Mouse (Mus musculus) midbrain, embryonic 13.5 days (tissue): ENCODE measurements around the gene Gpank1. TPM values are rescaled to one million over a fixed set of nuclear protein-coding genes. Genes with fewer than 3 reads are reported as not detected.
"Not testable (repeated sequence)": the region's sequence is repeated elsewhere in the genome, so short reads cannot be mapped to it uniquely, and the experiment has no call there.

Experiments used
- ATAC-seq: fragments of 200-750 bp; cut with Nextera tagmentation; 2 replicates; pipeline ENCODE4 v1.8.0; 2017; ENCODE audit warnings: mild to moderate bottlenecking, moderate TSS enrichment, moderate library complexity
- H3K27ac ChIP-seq: fragments of 300-500 bp; sonication (generic); 2 replicates; pipeline ENCODE4 v1.5.1; 2015; ENCODE audit warnings: inconsistent platforms, mild to moderate bottlenecking, moderate library complexity
- H3K27me3 ChIP-seq: fragments of 300-500 bp; sonication (generic); 2 replicates; pipeline ENCODE4 v1.6.1; 2015; ENCODE audit warnings: mild to moderate bottlenecking, inconsistent platforms
- H3K36me3 ChIP-seq: fragments of 300-500 bp; sonication (generic); 2 replicates; pipeline ENCODE4 v1.6.1; 2015; ENCODE audit warnings: mild to moderate bottlenecking, inconsistent platforms
- H3K4me1 ChIP-seq: fragments of 300-500 bp; sonication (generic); replicated peaks from 2 replicates; pipeline ENCODE4 v1.6.1; 2015; ENCODE audit warnings: inconsistent platforms
- H3K4me2 ChIP-seq: fragments of 300-500 bp; sonication (generic); replicated peaks from 2 replicates; pipeline ENCODE4 v1.6.1; 2015; ENCODE audit warnings: moderate library complexity, mild to moderate bottlenecking, inconsistent platforms
- H3K4me3 ChIP-seq: fragments of 300-500 bp; sonication (generic); replicated peaks from 2 replicates; pipeline ENCODE4 v1.5.1; 2015; ENCODE audit warnings: mild to moderate bottlenecking, inconsistent platforms
- H3K9ac ChIP-seq: fragments of 300-500 bp; sonication (generic); replicated peaks from 2 replicates; pipeline ENCODE4 v1.6.1; 2015; ENCODE audit warnings: mild to moderate bottlenecking, inconsistent platforms
- H3K9me3 ChIP-seq: fragments of 300-500 bp; sonication (generic); 2 replicates; pipeline ENCODE4 v1.6.1; 2016; ENCODE audit warnings: mild to moderate bottlenecking, inconsistent platforms
- WGBS: fragments of 180-500 bp; shearing (Covaris S2); methylation state at CpG from one replicate; pipeline ENCODE4 v1.1.7; 2015; 5-methylcytosine and 5-hydroxymethylcytosine counted together
- polyA plus RNA-seq: library from polyadenylated mRNA; unstranded; fragments of >200 nt; fragmentation: Nextera tagmentation; extraction: Ambion mirVana; gene quantifications from 2 replicates; pipeline ENCODE4 v1.2.1, GENCODE M21; 2015

The Gpank1 gene
- polyA plus RNA-seq, 1 experiment from 2014 or later = 30.4 TPM

- no peak overlapping the region for H3K27ac ChIP-seq
- H3K4me3 ChIP-seq = no peak overlapping the region
- no peak overlapping the region for H3K4me2 ChIP-seq
- ATAC-seq = no peak
- peaks cover 58% of the 10 kb centered on the region for H3K36me3 ChIP-seq
- H3K27me3 ChIP-seq = no peaks in the 10 kb centered on the region
- H3K9me3 ChIP-seq = no peaks in the 10 kb centered on the region
- H3K9ac ChIP-seq = no peak overlapping the region
- 76% methylated on average over 6 of the region's 6 CpGs for WGBS
- H3K4me1 ChIP-seq = peaks cover 7% of the 10 kb centered on the region
Measured at GRCm38 (mm10) chr17:35103221-35103690, 18.0 kb upstream of the Gpank1 start.

GRCm38 (mm10) chr17:35104079-35104478 lies 17.2 kb upstream of the Gpank1 start:
- H3K4me2 ChIP-seq = no peak overlapping the region
- H3K36me3 ChIP-seq = peaks cover 50% of the 10 kb centered on the region
- H3K9ac ChIP-seq = no peak overlapping the region
- no peak overlapping the region for H3K27ac ChIP-seq
- no peak for ATAC-seq
- WGBS = 92% methylated on average over 7 of the region's 7 CpGs
- no peak overlapping the region for H3K4me3 ChIP-seq
- H3K4me1 ChIP-seq = peaks cover 7% of the 10 kb centered on the region
- no peaks in the 10 kb centered on the region for H3K27me3 ChIP-seq
- no peaks in the 10 kb centered on the region for H3K9me3 ChIP-seq

DNA sequence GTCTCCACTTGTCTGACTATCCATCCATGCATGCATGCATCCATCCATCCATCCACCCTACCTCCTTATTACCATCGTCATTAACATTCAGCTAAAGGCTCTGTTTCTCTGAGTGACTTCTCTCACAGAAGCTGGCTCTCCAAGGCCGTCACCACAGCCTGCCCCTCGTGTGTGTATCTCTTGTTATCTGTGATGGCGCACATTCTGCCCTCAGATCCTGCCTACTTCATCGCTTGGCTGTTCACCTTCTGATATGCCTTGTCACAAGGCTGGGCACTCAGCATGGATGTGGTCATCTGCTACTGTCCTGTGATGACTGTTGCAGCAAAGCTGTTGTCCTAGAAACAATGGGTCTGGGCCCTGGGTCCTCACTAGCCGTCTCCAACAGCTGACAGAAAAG lies 16.5 kb upstream of the Gpank1 start:
- Histone ChIP-seq H3K4me3 (no peak overlapping the region), H3K27me3 (no peaks in the 10 kb centered on the region), H3K4me2 (no peak overlapping the region), H3K9ac (0 out of 2 replicates have a peak overlapping the region, but pooled peaks have one; percentile 8), H3K27ac (no peak overlapping the region), H3K9me3 (no peaks in the 10 kb centered on the region), H3K4me1 (peaks cover 7% of the 10 kb centered on the region), H3K36me3 (peaks cover 43% of the 10 kb centered on the region)
- no peak for ATAC-seq
- WGBS = 69% methylated on average over 6 of the region's 6 CpGs

- H3K4me3 ChIP-seq = 0 out of 2 replicates have a peak overlapping the region, but pooled peaks have one; percentile 13
- H3K36me3 ChIP-seq = peaks cover 32% of the 10 kb centered on the region
- peak overlapping the region; percentile 40 for H3K27ac ChIP-seq
- H3K4me1 ChIP-seq = peaks cover 7% of the 10 kb centered on the region
- H3K9me3 ChIP-seq = no peaks in the 10 kb centered on the region
- H3K4me2 ChIP-seq = peak overlapping the region; percentile 41
- 19% methylated on average over 13 of the region's 13 CpGs for WGBS
- ATAC-seq = peak; percentile 35
- H3K9ac ChIP-seq = peak overlapping the region; percentile 61
- H3K27me3 ChIP-seq = no peaks in the 10 kb centered on the region
Measured at GRCm38 (mm10) chr17:35105740-35106389, 15.4 kb upstream of the Gpank1 start.

GRCm38 (mm10) chr17:35106522-35106921 lies 14.7 kb upstream of the Gpank1 start:
- peaks cover 25% of the 10 kb centered on the region for H3K36me3 ChIP-seq
- WGBS = 67% methylated on average over 3 of the region's 3 CpGs
- peaks cover 7% of the 10 kb centered on the region for H3K4me1 ChIP-seq
- ATAC-seq = peak; percentile 24; the same call in 1 of the 2 replicates
- no peaks in the 10 kb centered on the region for H3K27me3 ChIP-seq
- no peaks in the 10 kb centered on the region for H3K9me3 ChIP-seq
- no peak overlapping the region for H3K4me3 ChIP-seq
- peak overlapping the region; percentile 40 for H3K27ac ChIP-seq
- H3K4me2 ChIP-seq = no peak overlapping the region
- H3K9ac ChIP-seq = no peak overlapping the region; the same call in 1 of the 2 replicates

DNA sequence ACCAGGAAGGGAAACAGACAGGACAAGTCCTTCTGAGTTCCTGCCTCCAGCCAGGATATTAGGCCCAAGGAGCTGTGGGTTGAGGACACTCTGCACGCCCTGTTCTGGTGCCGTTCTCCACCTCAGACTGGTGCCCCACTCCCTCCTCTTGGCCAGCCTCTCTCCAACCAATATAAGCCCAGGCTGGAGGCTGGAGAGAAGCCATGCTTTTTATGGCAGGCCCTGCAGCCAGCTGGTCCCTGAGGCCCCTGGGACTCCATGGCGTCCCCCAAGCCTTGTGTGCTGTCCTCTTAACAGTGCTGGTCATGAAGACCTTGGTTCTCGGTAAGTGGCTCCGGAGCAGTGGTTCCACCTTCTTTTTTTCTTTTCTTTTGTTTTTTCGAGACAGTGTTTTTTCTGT lies 13.2 kb upstream of the Gpank1 start, which contains the start of gene Ly6g5c:
Gene Ly6g5c (plus strand): TSS at position 183 of the 400 bp plus-strand sequence.
- 87% methylated on average over 6 of the region's 6 CpGs for WGBS
- Histone ChIP-seq H3K4me2 (no peak within 1 kb of the TSS), H3K27me3 (no peaks in the 10 kb centered on the region), H3K9me3 (no peaks in the 10 kb centered on the region), H3K9ac (0 out of 2 replicates have a peak within 1 kb of the TSS, but pooled peaks have one; percentile 15), H3K4me1 (peaks cover 7% of the 10 kb centered on the region), H3K27ac (no peak within 1 kb of the TSS), H3K36me3 (peaks cover 10% of the 10 kb centered on the region), H3K4me3 (no peak within 1 kb of the TSS)
- ATAC-seq = no peak

DNA sequence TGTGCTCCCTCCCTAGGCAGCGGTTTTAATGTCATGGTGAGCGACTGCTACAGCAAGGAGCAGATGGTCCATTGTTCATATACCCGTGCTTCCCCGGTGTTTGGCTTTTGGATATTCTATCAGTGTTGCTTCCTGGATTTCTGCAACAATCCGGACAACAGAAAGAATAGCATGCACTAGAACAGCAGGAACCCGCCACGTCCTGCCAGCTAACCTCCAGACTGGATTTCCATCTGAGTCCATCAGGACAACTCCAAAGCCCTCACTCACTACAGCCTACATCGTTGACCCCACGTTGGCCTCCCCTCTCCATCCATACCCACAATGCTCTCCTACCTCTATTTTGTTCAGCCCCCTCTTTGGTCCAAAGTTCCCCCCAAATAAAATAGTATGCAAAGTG lies 9.5 kb upstream of the Gpank1 start:
- Histone ChIP-seq H3K4me2 (no peak overlapping the region), H3K4me3 (no peak overlapping the region), H3K27me3 (no peaks in the 10 kb centered on the region), H3K36me3 (peaks cover 28% of the 10 kb centered on the region), H3K4me1 (no peaks in the 10 kb centered on the region), H3K27ac (no peak overlapping the region), H3K9me3 (no peaks in the 10 kb centered on the region), H3K9ac (no peak overlapping the region)
- ATAC-seq = no peak
- 71% methylated on average over 9 of the region's 9 CpGs for WGBS

GRCm38 (mm10) chr17:35115046-35116019 lies 5.9 kb upstream of the Gpank1 start, which contains the start of gene Ly6g5b:
Gene Ly6g5b (minus strand): TSS chr17:35115428.
- no peak for ATAC-seq
- Histone ChIP-seq H3K27me3 (no peaks in the 10 kb centered on the region), H3K9me3 (no peaks in the 10 kb centered on the region), H3K4me1 (peaks cover 9% of the 10 kb centered on the region), H3K9ac (0 out of 2 replicates have a peak within 1 kb of the TSS, but pooled peaks have one; percentile 14), H3K4me2 (no peak within 1 kb of the TSS), H3K36me3 (peaks cover 52% of the 10 kb centered on the region), H3K27ac (no peak within 1 kb of the TSS), H3K4me3 (no peak within 1 kb of the TSS)
- WGBS = 88% methylated on average over 8 of the region's 8 CpGs

- ATAC-seq = no peak
- Histone ChIP-seq H3K27ac (peak overlapping the region; percentile 57), H3K9me3 (no peaks in the 10 kb centered on the region), H3K4me1 (peaks cover 30% of the 10 kb centered on the region), H3K4me2 (peak overlapping the region; percentile 98), H3K36me3 (peaks cover 53% of the 10 kb centered on the region), H3K4me3 (peak overlapping the region; percentile 94), H3K27me3 (no peaks in the 10 kb centered on the region), H3K9ac (peak overlapping the region; percentile 97)
- WGBS = under 1% methylated on average over 33 of the region's 33 CpGs
Measured at GRCm38 (mm10) chr17:35120745-35121142, 511 bp upstream of the Gpank1 start.

DNA sequence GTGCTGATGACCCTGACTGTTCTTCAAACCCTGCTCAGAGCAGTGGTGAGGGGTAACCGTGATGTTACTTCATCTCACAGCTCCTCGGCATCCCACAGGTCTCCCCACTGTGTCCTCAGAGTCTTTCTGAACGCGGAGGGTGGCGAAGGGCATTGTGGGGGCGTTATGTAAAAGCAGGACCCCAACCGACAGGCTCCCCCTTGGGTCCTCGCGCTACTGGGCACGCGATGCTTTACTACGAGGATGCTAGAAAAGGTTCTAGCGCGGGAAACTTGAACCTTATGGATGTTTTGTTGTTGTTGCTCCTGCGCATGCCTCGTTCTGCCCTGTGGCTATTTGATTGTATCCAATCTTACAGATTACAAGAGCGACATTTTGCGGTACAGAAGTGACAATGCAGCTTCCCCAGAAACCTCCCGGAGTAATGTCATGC lies 632 bp downstream of the Gpank1 start, which contains the start of gene Csnk2b:
Gene Csnk2b (minus strand): TSS at position 183 of the 433 bp plus-strand sequence.
- peak within 1 kb of the TSS; percentile 97 for H3K9ac ChIP-seq
- peak within 1 kb of the TSS; percentile 94 for H3K27ac ChIP-seq
- peak within 1 kb of the TSS; percentile 94 for H3K4me3 ChIP-seq
- no peak; the same call in 1 of the 2 replicates for ATAC-seq
- H3K4me1 ChIP-seq = peaks cover 42% of the 10 kb centered on the region
- H3K36me3 ChIP-seq = peaks cover 44% of the 10 kb centered on the region
- no peaks in the 10 kb centered on the region for H3K27me3 ChIP-seq
- no peaks in the 10 kb centered on the region for H3K9me3 ChIP-seq
- WGBS = under 1% methylated on average over 19 of the region's 19 CpGs
- H3K4me2 ChIP-seq = peak within 1 kb of the TSS; percentile 98

DNA sequence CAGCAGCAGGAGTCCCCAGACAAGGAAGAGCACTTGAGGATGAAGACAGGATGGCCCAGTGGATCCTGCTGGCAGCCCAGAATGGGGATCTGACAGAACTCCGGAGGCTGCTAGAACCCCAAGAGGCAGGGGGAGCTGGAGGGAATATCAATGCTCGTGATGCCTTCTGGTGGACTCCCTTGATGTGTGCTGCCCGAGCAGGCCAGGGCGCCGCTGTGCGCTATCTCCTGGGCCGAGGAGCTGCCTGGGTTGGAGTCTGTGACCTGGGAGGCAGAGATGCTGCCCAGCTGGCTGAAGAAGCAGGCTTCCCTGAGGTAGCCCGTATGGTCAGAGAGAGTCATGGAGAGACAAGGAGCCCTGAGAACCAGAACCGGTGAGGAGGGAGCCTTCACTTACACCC lies 2.0 kb downstream of the Gpank1 start:
- H3K4me2 ChIP-seq, H3K9ac ChIP-seq, H3K27ac ChIP-seq, H3K27me3 ChIP-seq, H3K4me3 ChIP-seq, H3K9me3 ChIP-seq, ATAC-seq: not testable (repeated sequence)
- WGBS = 94% methylated on average over 9 of the region's 9 CpGs
- Histone ChIP-seq H3K36me3 (peaks cover 35% of the 10 kb centered on the region), H3K4me1 (peaks cover 52% of the 10 kb centered on the region)
